Mouse (Mus musculus): ENCODE results near the gene Naaa. TPM values are rescaled to one million over a fixed set of nuclear protein-coding genes. Genes with fewer than 3 reads are reported as not detected.

The Naaa gene
- polyA plus RNA-seq, 1 experiment from 2014 or later = 12.5 TPM

GRCm38 (mm10) chr5:92302149-92302840 lies 24.3 kb upstream of the Naaa start:
- Histone ChIP-seq H3K27me3 (no peaks in the 10 kb centered on the region), H3K4me1 (no peaks in the 10 kb centered on the region), H3K9me3 (no peaks in the 10 kb centered on the region), H3K36me3 (peaks cover 68% of the 10 kb centered on the region), H3K9ac (no peak overlapping the region), H3K4me2 (no peak overlapping the region), H3K4me3 (no peak overlapping the region), H3K27ac (no peak overlapping the region)
- no peak for ATAC-seq (ENCODE audit: borderline replicate concordance, extremely low read depth, low FRiP score, low TSS enrichment)
- WGBS = 78% methylated on average over 13 of the region's 13 CpGs

GRCm38 (mm10) chr5:92294525-92294924 lies 16.6 kb upstream of the Naaa start:
- no peak for ATAC-seq (ENCODE audit: borderline replicate concordance, extremely low read depth, low FRiP score, low TSS enrichment)
- Histone ChIP-seq H3K4me3 (no peak overlapping the region), H3K27me3 (no peaks in the 10 kb centered on the region), H3K4me2 (no peak overlapping the region), H3K9me3 (no peaks in the 10 kb centered on the region), H3K9ac (no peak overlapping the region), H3K27ac (no peak overlapping the region), H3K4me1 (no peaks in the 10 kb centered on the region), H3K36me3 (peaks cover 77% of the 10 kb centered on the region)
- 80% methylated on average over 2 of the region's 2 CpGs for WGBS

- ATAC-seq (ENCODE audit: borderline replicate concordance, extremely low read depth, low FRiP score, low TSS enrichment) = no peak
- no peak overlapping the region for H3K4me3 ChIP-seq
- no peak overlapping the region for H3K27ac ChIP-seq
- H3K27me3 ChIP-seq = no peaks in the 10 kb centered on the region
- H3K9ac ChIP-seq = no peak overlapping the region
- WGBS = 88% methylated on average over 6 of the region's 6 CpGs
- no peak overlapping the region for H3K4me2 ChIP-seq
- H3K4me1 ChIP-seq = no peaks in the 10 kb centered on the region
- H3K36me3 ChIP-seq = peaks cover 83% of the 10 kb centered on the region
- no peaks in the 10 kb centered on the region for H3K9me3 ChIP-seq
These were observed 13.9 kb upstream of the Naaa start for GRCm38 (mm10) chr5:92291652-92292414.

GRCm38 (mm10) chr5:92287840-92288239 lies 9.9 kb upstream of the Naaa start:
- 0 out of 2 replicates have a peak, but pooled peaks cover 5% of the 10 kb centered on the region for H3K4me1 ChIP-seq
- ATAC-seq (ENCODE audit: borderline replicate concordance, extremely low read depth, low FRiP score, low TSS enrichment) = no peak
- WGBS = 79% methylated on average over 6 of the region's 6 CpGs
- H3K27me3 ChIP-seq = no peaks in the 10 kb centered on the region
- no peak overlapping the region for H3K9ac ChIP-seq
- no peak overlapping the region for H3K4me3 ChIP-seq
- no peaks in the 10 kb centered on the region for H3K9me3 ChIP-seq
- H3K36me3 ChIP-seq = peaks cover 58% of the 10 kb centered on the region
- no peak overlapping the region for H3K4me2 ChIP-seq
- no peak overlapping the region for H3K27ac ChIP-seq

- no peaks in the 10 kb centered on the region for H3K9me3 ChIP-seq
- H3K36me3 ChIP-seq = peaks cover 19% of the 10 kb centered on the region
- no peak overlapping the region for H3K4me2 ChIP-seq
- ATAC-seq (ENCODE audit: borderline replicate concordance, extremely low read depth, low FRiP score, low TSS enrichment) = no peak
- H3K9ac ChIP-seq = no peak overlapping the region
- H3K27me3 ChIP-seq = no peaks in the 10 kb centered on the region
- no peak overlapping the region for H3K4me3 ChIP-seq
- peaks cover 10% of the 10 kb centered on the region for H3K4me1 ChIP-seq
- WGBS = 44% methylated on average over 3 of the region's 3 CpGs
- no peak overlapping the region for H3K27ac ChIP-seq
These were observed 5.1 kb upstream of the Naaa start for GRCm38 (mm10) chr5:92283107-92283506.

GRCm38 (mm10) chr5:92282571-92282970 lies 4.6 kb upstream of the Naaa start:
- Histone ChIP-seq H3K9ac (no peak overlapping the region), H3K36me3 (peaks cover 14% of the 10 kb centered on the region), H3K27me3 (no peaks in the 10 kb centered on the region), H3K4me1 (peaks cover 10% of the 10 kb centered on the region), H3K27ac (no peak overlapping the region), H3K4me3 (no peak overlapping the region), H3K9me3 (no peaks in the 10 kb centered on the region), H3K4me2 (no peak overlapping the region)
- no peak for ATAC-seq (ENCODE audit: borderline replicate concordance, extremely low read depth, low FRiP score, low TSS enrichment)
- WGBS = 66% methylated on average over 4 of the region's 4 CpGs

- 82% methylated on average over 10 of the region's 10 CpGs for WGBS
- Histone ChIP-seq H3K4me3 (no peak overlapping the region), H3K27ac (no peak overlapping the region), H3K27me3 (no peaks in the 10 kb centered on the region), H3K9me3 (no peaks in the 10 kb centered on the region), H3K36me3 (no peaks in the 10 kb centered on the region), H3K4me2 (no peak overlapping the region), H3K4me1 (peaks cover 10% of the 10 kb centered on the region), H3K9ac (no peak overlapping the region)
- ATAC-seq (ENCODE audit: borderline replicate concordance, extremely low read depth, low FRiP score, low TSS enrichment) = no peak
These were observed 1.1 kb upstream of the Naaa start for GRCm38 (mm10) chr5:92278942-92279537.

- H3K4me2 ChIP-seq = no peak overlapping the region
- no peaks in the 10 kb centered on the region for H3K36me3 ChIP-seq
- no peak overlapping the region for H3K4me3 ChIP-seq
- ATAC-seq (ENCODE audit: borderline replicate concordance, extremely low read depth, low FRiP score, low TSS enrichment) = no peak
- H3K27me3 ChIP-seq = no peaks in the 10 kb centered on the region
- WGBS = 82% methylated on average over 7 of the region's 7 CpGs
- no peaks in the 10 kb centered on the region for H3K9me3 ChIP-seq
- H3K4me1 ChIP-seq = no peaks in the 10 kb centered on the region
- H3K9ac ChIP-seq = no peak overlapping the region
- no peak overlapping the region for H3K27ac ChIP-seq
These were observed 7.5 kb downstream of the Naaa start for GRCm38 (mm10) chr5:92270496-92270895.

- WGBS = 28% methylated on average over 4 of the region's 4 CpGs
- Histone ChIP-seq H3K4me1 (0 out of 2 replicates have a peak, but pooled peaks cover 5% of the 10 kb centered on the region), H3K4me2 (no peak overlapping the region), H3K36me3 (no peaks in the 10 kb centered on the region), H3K27me3 (no peaks in the 10 kb centered on the region), H3K9ac (no peak overlapping the region), H3K9me3 (no peaks in the 10 kb centered on the region), H3K27ac (no peak overlapping the region), H3K4me3 (no peak overlapping the region)
- ATAC-seq (ENCODE audit: borderline replicate concordance, extremely low read depth, low FRiP score, low TSS enrichment) = peak; percentile 41; the same call in 1 of the 2 replicates
These were observed 14.1 kb downstream of the Naaa start for GRCm38 (mm10) chr5:92263761-92264359.

- Histone ChIP-seq H3K36me3 (no peaks in the 10 kb centered on the region), H3K4me2 (no peak overlapping the region), H3K27ac (no peak overlapping the region), H3K4me3 (no peak overlapping the region), H3K9me3 (no peaks in the 10 kb centered on the region), H3K4me1 (0 out of 2 replicates have a peak, but pooled peaks cover 5% of the 10 kb centered on the region), H3K27me3 (no peaks in the 10 kb centered on the region), H3K9ac (no peak overlapping the region)
- 84% methylated on average over 8 of the region's 8 CpGs for WGBS
- no peak for ATAC-seq (ENCODE audit: borderline replicate concordance, extremely low read depth, low FRiP score, low TSS enrichment)
These were observed 15.3 kb downstream of the Naaa start for GRCm38 (mm10) chr5:92262646-92263045.

GRCm38 (mm10) chr5:92256218-92256617 lies 21.8 kb downstream of the Naaa start, which contains the start of gene Ppef2:
Gene Ppef2, minus strand, starts transcription at chr5:92256278.
- no peak within 1 kb of the TSS for H3K27ac ChIP-seq
- 20% methylated on average over 6 of the region's 6 CpGs for WGBS
- no peak; the same call in 1 of the 2 replicates for ATAC-seq (ENCODE audit: borderline replicate concordance, extremely low read depth, low FRiP score, low TSS enrichment)

More at GRCm38 (mm10) chr5:92256218-92256617, 21.8 kb downstream of the Naaa start, which contains the start of gene Ppef2:
- Histone ChIP-seq H3K9ac (no peak within 1 kb of the TSS), H3K36me3 (no peaks in the 10 kb centered on the region), H3K4me3 (no peak within 1 kb of the TSS), H3K4me2 (no peak within 1 kb of the TSS), H3K27me3 (no peaks in the 10 kb centered on the region), H3K9me3 (no peaks in the 10 kb centered on the region), H3K4me1 (0 out of 2 replicates have a peak, but pooled peaks cover 5% of the 10 kb centered on the region)
